Mouse (Mus musculus) heart, embryonic 14.5 days (tissue): ENCODE data around the gene Sin3b. TPM values are rescaled to one million over a fixed set of nuclear protein-coding genes. Genes with fewer than 3 reads are reported as not detected.
"Not testable (repeated sequence)": the region's sequence is repeated elsewhere in the genome, so short reads cannot be mapped to it uniquely, and the experiment has no call there.

Source experiments
- ATAC-seq: fragments of 200-750 bp; cut with Nextera tagmentation; 2 replicates; pipeline ENCODE4 v1.8.0; 2017; ENCODE audit warnings: low read depth, moderate TSS enrichment; ENCODE audit not compliant: insufficient number of reproducible peaks, insufficient read depth, low FRiP score
- H3K27ac ChIP-seq, 2 experiments: fragments of 200-500 bp in 1 of 2; fragments of 300-500 bp in 1 of 2; sonication (generic) in 1 of 2; replicated peaks in 1 of 2; 2 replicates each; pipeline ENCODE4 v1.5.1; 2012 to 2014; ENCODE audit warnings: low read depth in 2 of 2, low read length in 2 of 2, control low read depth in 1 of 2, mild to moderate bottlenecking in 1 of 2, mixed read lengths in 1 of 2; ENCODE audit not compliant: control insufficient read depth in 1 of 2, insufficient read depth in 1 of 2
- H3K27me3 ChIP-seq: fragments of 300-500 bp; sonication (generic); 2 replicates; pipeline ENCODE4 v1.6.1; 2014; ENCODE audit warnings: mild to moderate bottlenecking, low read length, control low read depth; ENCODE audit not compliant: control insufficient read depth, insufficient read depth
- H3K36me3 ChIP-seq: fragments of 300-500 bp; sonication (generic); 2 replicates; pipeline ENCODE4 v1.6.1; 2014; ENCODE audit warnings: mild to moderate bottlenecking, control low read depth, low read length, mixed read lengths; ENCODE audit not compliant: control insufficient read depth, insufficient read depth
- H3K4me1 ChIP-seq, 2 experiments: fragments of 200-500 bp in 1 of 2; fragments of 300-500 bp in 1 of 2; sonication (generic) in 1 of 2; 2 replicates each; pipeline ENCODE4 v1.6.1; 2012 to 2014; ENCODE audit warnings: low read length in 2 of 2, control low read depth in 1 of 2, mixed read lengths in 1 of 2; ENCODE audit not compliant: control insufficient read depth in 2 of 2, insufficient read depth in 2 of 2
- H3K4me2 ChIP-seq: fragments of 300-500 bp; sonication (generic); 2 replicates; pipeline ENCODE4 v1.6.1; 2014; ENCODE audit warnings: mild to moderate bottlenecking, low read length
- H3K4me3 ChIP-seq, 2 experiments: fragments of 200-500 bp in 1 of 2; fragments of 300-500 bp in 1 of 2; sonication (generic) in 1 of 2; 2 replicates each; pipeline ENCODE4 v1.5.1; 2012 to 2014; ENCODE audit warnings: low read length in 2 of 2, mild to moderate bottlenecking in 2 of 2, control low read depth in 1 of 2, low read depth in 1 of 2, moderate library complexity in 1 of 2; ENCODE audit not compliant: control insufficient read depth in 1 of 2, insufficient read depth in 1 of 2
- H3K9ac ChIP-seq: fragments of 300-500 bp; sonication (generic); 2 replicates; pipeline ENCODE4 v1.6.1; 2014; ENCODE audit warnings: mild to moderate bottlenecking, low read length
- H3K9me3 ChIP-seq: fragments of 300-500 bp; sonication (generic); 2 replicates; pipeline ENCODE4 v1.6.1; 2016; ENCODE audit warnings: low read length, control low read depth; ENCODE audit not compliant: control insufficient read depth
- WGBS: fragments of 180-500 bp; shearing (Covaris S2); extraction: QIAGEN DNeasy Blood & Tissue Kit; methylation state at CpG from one replicate; pipeline ENCODE4 v1.1.7; 2014; 5-methylcytosine and 5-hydroxymethylcytosine counted together
- polyA plus RNA-seq: library from polyadenylated mRNA; unstranded; fragments of >200 nt; fragmentation: Nextera tagmentation; extraction: Ambion mirVana; gene quantifications from 2 replicates; pipeline ENCODE4 v1.2.1, GENCODE M21; 2014

Sin3b gene
- polyA plus RNA-seq, 1 experiment from 2014 or later, result 204 TPM

DNA sequence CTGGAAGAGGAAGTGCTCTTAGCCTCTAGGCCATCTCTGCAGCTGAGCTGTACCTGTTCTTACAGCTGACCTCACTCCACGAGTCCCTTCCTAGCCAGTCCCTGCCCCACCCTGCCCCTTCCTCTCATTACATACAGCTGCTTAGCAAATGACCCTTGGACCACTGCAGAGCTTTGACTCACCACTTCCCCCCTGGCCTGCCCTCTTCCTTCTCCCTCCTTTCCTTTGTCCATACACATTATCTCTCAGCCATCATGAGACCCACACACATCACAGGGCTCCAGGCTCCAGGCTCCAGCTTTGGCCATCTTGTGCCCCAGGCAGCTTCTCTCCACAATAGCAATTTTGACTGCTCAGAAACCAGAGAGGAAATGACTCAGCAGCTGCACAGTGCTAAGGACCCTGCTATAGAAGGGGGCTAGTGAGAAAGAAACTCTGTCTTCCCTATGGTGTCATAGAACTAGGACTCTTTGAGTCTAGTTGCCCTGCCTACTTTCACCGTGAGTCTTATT, 40.0 kb upstream of the Sin3b start:
- WGBS, result 32% methylated on average over 2 of the region's 2 CpGs
- no peak for ATAC-seq
- Histone ChIP-seq H3K27me3 (no peaks in the 10 kb centered on the region), H3K27ac (no peak overlapping the region), H3K9ac (no peak overlapping the region), H3K4me1 (peaks cover 0 to 2% of the 10 kb centered on the region in 2 experiments; a peak in 1 of 4 replicates), H3K36me3 (no peaks in the 10 kb centered on the region), H3K4me3 (no peak overlapping the region), H3K4me2 (no peak overlapping the region), H3K9me3 (no peaks in the 10 kb centered on the region)

DNA sequence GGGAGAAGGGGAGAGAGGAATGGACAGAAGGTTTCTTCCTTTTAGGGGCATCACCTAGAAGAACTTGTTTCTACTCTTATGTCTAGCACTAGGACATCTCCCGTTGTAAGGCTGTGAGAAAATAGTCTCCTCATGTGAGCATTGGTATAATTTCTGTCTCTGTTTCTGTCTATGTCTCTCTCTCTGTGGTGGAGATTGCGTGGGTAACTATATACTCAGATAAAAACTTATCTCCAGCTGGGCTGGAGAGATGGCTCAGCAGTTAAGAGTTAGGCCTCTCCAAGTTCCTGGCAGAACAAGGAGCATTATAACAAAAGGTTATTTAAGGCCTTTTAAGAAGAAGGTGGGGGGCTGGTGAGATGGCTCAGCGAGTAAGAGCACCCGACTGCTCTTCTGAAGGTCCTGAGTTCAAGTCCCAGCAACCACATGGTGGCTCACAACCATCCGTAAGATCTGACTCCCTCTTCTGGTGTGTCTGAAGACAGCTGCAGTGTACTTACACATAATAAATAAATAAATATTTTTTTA, 39.4 kb upstream of the Sin3b start:
- WGBS, result 81% methylated on average over 5 of the region's 5 CpGs
- not testable (repeated sequence) for ATAC-seq, H3K4me3 ChIP-seq

DNA sequence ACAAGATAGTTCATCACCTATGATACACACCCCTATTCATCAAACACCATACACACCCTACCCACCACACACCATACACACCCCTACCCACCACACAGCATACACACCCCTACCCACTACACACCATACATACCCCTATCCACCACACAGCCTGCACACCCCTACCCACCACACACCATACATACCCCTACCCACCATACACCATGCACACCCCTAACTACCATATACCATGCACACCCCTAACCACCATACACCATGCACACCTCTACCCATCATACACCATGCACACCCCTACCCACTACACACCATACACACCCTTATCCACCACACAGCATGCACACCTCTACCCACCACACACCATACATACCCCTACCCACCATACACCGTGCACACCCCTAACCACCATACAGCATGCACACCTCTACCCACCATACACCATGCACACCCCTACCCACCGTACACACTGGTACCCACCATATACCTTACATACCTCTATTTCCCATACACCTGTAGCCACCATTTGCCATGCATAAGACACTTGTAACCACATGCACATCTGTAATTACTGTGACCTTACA, 24.6 kb upstream of the Sin3b start:
- no peaks in the 10 kb centered on the region for H3K27me3 ChIP-seq
- WGBS, result 98% methylated on average over 2 of the region's 2 CpGs
- H3K27ac ChIP-seq, result no peak overlapping the region
- no peak overlapping the region for H3K9ac ChIP-seq
- no peak overlapping the region for H3K4me2 ChIP-seq
- H3K36me3 ChIP-seq, result no peaks in the 10 kb centered on the region
- no peak overlapping the region for H3K4me3 ChIP-seq
- H3K9me3 ChIP-seq, result no peaks in the 10 kb centered on the region
- no peaks in the 10 kb centered on the region for H3K4me1 ChIP-seq
- peak; percentile 48 for ATAC-seq

More for the DNA sequence above, 39.4 kb upstream of the Sin3b start:
- not testable (repeated sequence) for H3K36me3 ChIP-seq, H3K4me2 ChIP-seq, H3K9me3 ChIP-seq, H3K4me1 ChIP-seq, H3K27ac ChIP-seq, H3K9ac ChIP-seq, H3K27me3 ChIP-seq

DNA sequence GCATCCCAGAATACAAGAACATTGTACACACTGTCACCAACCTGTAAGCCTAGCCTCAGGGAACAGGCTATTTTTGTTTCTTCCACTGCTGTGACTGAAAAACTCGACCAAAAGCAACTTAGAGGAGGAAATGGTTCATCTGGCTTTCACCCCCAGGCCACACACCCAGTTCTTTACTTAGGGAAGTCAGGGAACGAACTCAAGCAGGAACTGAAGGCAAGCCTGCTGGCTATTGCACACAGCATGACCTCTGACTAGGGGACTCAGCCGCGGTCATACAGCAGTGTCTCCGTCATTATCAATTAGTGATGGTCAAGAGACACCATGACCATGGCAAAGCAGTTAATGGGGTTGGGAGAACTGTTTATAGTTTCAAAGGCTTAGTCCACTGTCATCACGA, 10.5 kb upstream of the Sin3b start:
- H3K9ac ChIP-seq, result no peak overlapping the region
- H3K4me2 ChIP-seq, result no peak overlapping the region
- no peak overlapping the region for H3K27ac ChIP-seq
- no peaks in the 10 kb centered on the region for H3K4me1 ChIP-seq
- no peaks in the 10 kb centered on the region for H3K9me3 ChIP-seq
- H3K36me3 ChIP-seq, result no peaks in the 10 kb centered on the region
- WGBS, result 58% methylated on average over 6 of the region's 6 CpGs
- H3K27me3 ChIP-seq, result no peaks in the 10 kb centered on the region
- H3K4me3 ChIP-seq, result no peak overlapping the region
- no peak for ATAC-seq

DNA sequence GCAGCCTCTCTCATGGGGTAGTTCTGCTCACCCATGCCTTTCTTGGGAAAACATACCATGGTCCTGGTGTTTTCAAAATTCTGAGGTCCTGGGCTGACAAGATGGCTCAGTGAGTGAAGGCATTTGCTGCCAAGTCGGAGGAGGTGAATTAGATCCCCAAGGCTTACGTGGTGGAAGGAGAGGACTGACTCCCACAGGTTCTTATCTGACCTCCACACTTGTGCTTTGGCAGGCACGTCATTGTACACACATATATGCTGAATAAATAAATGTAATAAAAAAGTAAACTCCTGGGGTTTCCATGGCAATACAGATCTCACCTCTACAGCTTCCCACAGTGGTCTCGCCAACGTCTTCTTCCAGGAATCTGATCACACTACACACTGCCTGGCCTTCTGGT, 6.5 kb upstream of the Sin3b start:
- no peak overlapping the region for H3K4me3 ChIP-seq
- H3K9ac ChIP-seq, result no peak overlapping the region
- no peaks in the 10 kb centered on the region for H3K27me3 ChIP-seq
- 65% methylated on average over 5 of the region's 5 CpGs for WGBS
- H3K9me3 ChIP-seq, result no peaks in the 10 kb centered on the region
- no peaks in the 10 kb centered on the region for H3K36me3 ChIP-seq
- ATAC-seq, result no peak
- H3K4me1 ChIP-seq, result no peaks in the 10 kb centered on the region
- no peak overlapping the region for H3K27ac ChIP-seq
- no peak overlapping the region for H3K4me2 ChIP-seq

DNA sequence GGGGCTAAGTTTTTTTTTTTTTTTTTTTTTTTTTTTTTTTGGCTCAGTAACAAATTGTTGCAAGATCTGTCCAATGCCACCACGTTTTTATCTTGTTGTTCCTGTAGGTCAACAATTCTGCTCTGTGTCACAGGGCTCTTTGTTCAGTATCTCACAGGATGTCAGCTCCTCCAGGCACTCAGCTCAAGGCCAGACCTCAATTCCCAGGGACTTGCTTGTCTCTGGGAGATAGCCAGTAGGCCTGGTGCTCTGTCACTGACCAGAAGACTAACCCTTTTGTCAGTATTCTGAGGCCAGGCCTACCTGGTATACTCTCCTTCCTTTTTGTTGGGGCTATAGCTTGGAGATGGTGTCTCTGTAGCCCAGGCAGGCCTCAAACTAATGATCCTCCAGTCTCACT, 2.5 kb upstream of the Sin3b start:
- peaks cover 5 to 9% of the 10 kb centered on the region in 2 experiments for H3K4me1 ChIP-seq
- no peak overlapping the region for H3K4me2 ChIP-seq
- H3K36me3 ChIP-seq, result peaks cover 11% of the 10 kb centered on the region
- no peak overlapping the region for H3K9ac ChIP-seq
- no peak overlapping the region for H3K27ac ChIP-seq
- no peak for ATAC-seq
- H3K4me3 ChIP-seq, result no peak overlapping the region
- 4% methylated on average over 1 of the region's 1 CpGs for WGBS
- no peaks in the 10 kb centered on the region for H3K27me3 ChIP-seq
- H3K9me3 ChIP-seq, result no peaks in the 10 kb centered on the region

DNA sequence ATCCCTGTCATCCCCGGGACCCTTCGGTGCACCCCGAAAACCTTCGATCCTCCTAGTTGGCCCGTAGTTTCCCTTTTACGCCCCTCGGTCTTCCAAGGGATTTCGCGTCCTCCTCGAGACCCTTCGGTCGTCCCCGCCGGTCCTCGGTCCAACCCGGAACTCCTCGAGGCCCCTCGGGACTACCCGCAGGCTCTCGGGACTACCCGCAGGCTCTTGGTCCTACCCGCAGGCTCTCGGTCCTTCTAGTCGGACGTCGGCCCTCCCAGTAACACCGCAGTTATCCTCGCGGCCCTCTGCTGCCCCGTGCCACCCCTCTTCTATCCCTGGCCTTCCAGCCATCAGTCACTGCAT, 541 bp downstream of the Sin3b start:
- H3K9ac ChIP-seq, result peak overlapping the region; percentile 98

DNA sequence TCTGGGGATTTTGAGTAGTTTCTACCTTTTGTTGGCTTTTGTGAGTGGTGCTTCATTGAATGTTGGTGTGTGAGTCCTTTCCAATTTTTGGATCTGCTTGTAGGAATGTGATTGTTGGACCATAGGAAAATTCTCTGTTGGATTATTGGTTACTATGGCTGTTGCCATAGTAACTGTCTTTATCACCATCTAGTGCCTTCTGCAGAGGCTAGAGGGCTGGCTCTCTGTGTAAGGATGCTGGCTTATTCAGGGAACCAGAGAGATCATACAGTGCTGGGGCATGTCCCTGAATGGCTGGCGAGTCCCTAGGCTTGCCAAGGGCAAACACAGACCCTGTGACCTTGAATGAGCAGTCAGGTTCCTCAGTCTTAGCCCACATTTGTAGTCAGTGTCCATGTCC, 5.6 kb downstream of the Sin3b start:
- Histone ChIP-seq H3K36me3 (peaks cover 91% of the 10 kb centered on the region), H3K9me3 (no peaks in the 10 kb centered on the region), H3K4me3 (no peak overlapping the region), H3K27ac (no peak overlapping the region), H3K27me3 (no peaks in the 10 kb centered on the region), H3K9ac (no peak overlapping the region), H3K4me1 (peaks cover 5 to 9% of the 10 kb centered on the region in 2 experiments), H3K4me2 (no peak overlapping the region)
- no peak for ATAC-seq
- 55% methylated on average over 1 of the region's 1 CpGs for WGBS

More for the DNA sequence above, 541 bp downstream of the Sin3b start:
- H3K4me1 ChIP-seq, result peaks cover 5 to 9% of the 10 kb centered on the region in 2 experiments
- ATAC-seq, result no peak
- H3K4me3 ChIP-seq, result peak overlapping the region; percentile 94 to 98
- peak overlapping the region; percentile 96 for H3K4me2 ChIP-seq
- no peaks in the 10 kb centered on the region for H3K9me3 ChIP-seq
- H3K27me3 ChIP-seq, result no peaks in the 10 kb centered on the region
- H3K27ac ChIP-seq, result peak overlapping the region in 1 of 2 experiments; percentile 12; a peak in 1 of 4 replicates
- peaks cover 42% of the 10 kb centered on the region for H3K36me3 ChIP-seq
- WGBS, result under 1% methylated on average over 30 of the region's 30 CpGs
